Mouse (Mus musculus): ENCODE results near the gene Gm16368. TPM values are rescaled to one million over a fixed set of nuclear protein-coding genes. Genes with fewer than 3 reads are reported as not detected.
"Not testable (repeated sequence)": the region's sequence is repeated elsewhere in the genome, so short reads cannot be mapped to it uniquely, and the experiment has no call there.

Gm16368 gene
- not detected in 2 replicates for polyA plus RNA-seq (2015; fragmentation: Nextera tagmentation; extraction: Ambion mirVana)

GRCm38 (mm10) chr12:88083397-88083796, at the start of gene Gm16368:
Gm16368 (plus strand) TSS chr12:88083697.
- 85% methylated on average over 1 of the region's 1 CpGs for WGBS
- not testable (repeated sequence) for H3K4me3 ChIP-seq (replicated peaks; ENCODE audit: low read length); ATAC-seq; H3K27ac ChIP-seq (ENCODE audit: low read length); H3K9me3 ChIP-seq (ENCODE audit: control insufficient read depth, low read length); H3K4me1 ChIP-seq (replicated peaks; ENCODE audit: control insufficient read depth, insufficient read depth, low read length); H3K36me3 ChIP-seq (ENCODE audit: control insufficient read depth, insufficient read depth); H3K9ac ChIP-seq (replicated peaks; ENCODE audit: low read depth, low read length); H3K27me3 ChIP-seq (replicated peaks; ENCODE audit: control insufficient read depth, insufficient read depth, low read length); H3K4me2 ChIP-seq (ENCODE audit: low read length)

GRCm38 (mm10) chr12:88039062-88039461, 44.4 kb upstream of the Gm16368 start:
- H3K4me1 ChIP-seq (replicated peaks; ENCODE audit: control insufficient read depth, insufficient read depth, low read length); H3K27ac ChIP-seq (ENCODE audit: low read length); H3K9me3 ChIP-seq (ENCODE audit: control insufficient read depth, low read length); H3K4me3 ChIP-seq (replicated peaks; ENCODE audit: low read length); H3K27me3 ChIP-seq (replicated peaks; ENCODE audit: control insufficient read depth, insufficient read depth, low read length); H3K36me3 ChIP-seq (ENCODE audit: control insufficient read depth, insufficient read depth); ATAC-seq; H3K4me2 ChIP-seq (ENCODE audit: low read length); H3K9ac ChIP-seq (replicated peaks; ENCODE audit: low read depth, low read length): not testable (repeated sequence)

GRCm38 (mm10) chr12:88039703-88040102, 43.8 kb upstream of the Gm16368 start:
- 94% methylated on average over 1 of the region's 1 CpGs for WGBS
- H3K4me1 ChIP-seq (replicated peaks; ENCODE audit: control insufficient read depth, insufficient read depth, low read length); H3K36me3 ChIP-seq (ENCODE audit: control insufficient read depth, insufficient read depth); H3K27ac ChIP-seq (ENCODE audit: low read length); H3K4me2 ChIP-seq (ENCODE audit: low read length); ATAC-seq; H3K9me3 ChIP-seq (ENCODE audit: control insufficient read depth, low read length); H3K9ac ChIP-seq (replicated peaks; ENCODE audit: low read depth, low read length); H3K4me3 ChIP-seq (replicated peaks; ENCODE audit: low read length); H3K27me3 ChIP-seq (replicated peaks; ENCODE audit: control insufficient read depth, insufficient read depth, low read length): not testable (repeated sequence)

- not testable (repeated sequence) for H3K9me3 ChIP-seq (ENCODE audit: control insufficient read depth, low read length); ATAC-seq; H3K4me1 ChIP-seq (replicated peaks; ENCODE audit: control insufficient read depth, insufficient read depth, low read length); H3K4me2 ChIP-seq (ENCODE audit: low read length); H3K27ac ChIP-seq (ENCODE audit: low read length); H3K36me3 ChIP-seq (ENCODE audit: control insufficient read depth, insufficient read depth); H3K9ac ChIP-seq (replicated peaks; ENCODE audit: low read depth, low read length); H3K4me3 ChIP-seq (replicated peaks; ENCODE audit: low read length); H3K27me3 ChIP-seq (replicated peaks; ENCODE audit: control insufficient read depth, insufficient read depth, low read length)
- 55% methylated on average over 1 of the region's 1 CpGs for WGBS
Measured at GRCm38 (mm10) chr12:88045226-88045625, 38.3 kb upstream of the Gm16368 start.

Other genes with a start within 250 kb of the Gm16368 start
- not detected in 2 replicates for gene Gm2001, start 241.4 kb upstream of the Gm16368 start, polyA plus RNA-seq (2015; fragmentation: Nextera tagmentation; extraction: Ambion mirVana)
- not detected in 2 replicates for gene Gm2016, start 209.6 kb upstream of the Gm16368 start, polyA plus RNA-seq (2015; fragmentation: Nextera tagmentation; extraction: Ambion mirVana)
- not detected in 2 replicates for gene Gm2022, start 188.3 kb upstream of the Gm16368 start, polyA plus RNA-seq (2015; fragmentation: Nextera tagmentation; extraction: Ambion mirVana)
- gene Gm2035, start 163.8 kb upstream of the Gm16368 start, polyA plus RNA-seq (2015; fragmentation: Nextera tagmentation; extraction: Ambion mirVana): not detected in 2 replicates
- gene Gm2042, start 129.6 kb upstream of the Gm16368 start, polyA plus RNA-seq (2015; fragmentation: Nextera tagmentation; extraction: Ambion mirVana): not detected in 2 replicates
- gene Gm2075, start 71.8 kb upstream of the Gm16368 start, polyA plus RNA-seq (2015; fragmentation: Nextera tagmentation; extraction: Ambion mirVana): not detected in 2 replicates
- gene Gm6803, start 64.9 kb upstream of the Gm16368 start, polyA plus RNA-seq (2015; fragmentation: Nextera tagmentation; extraction: Ambion mirVana): not detected in 2 replicates
- not detected in 2 replicates for gene Gm2056, start 56.7 kb upstream of the Gm16368 start, polyA plus RNA-seq (2015; fragmentation: Nextera tagmentation; extraction: Ambion mirVana)
- gene Gm10436, start 98.4 kb downstream of the Gm16368 start, polyA plus RNA-seq (2015; fragmentation: Nextera tagmentation; extraction: Ambion mirVana): not detected in 2 replicates
- not detected in 2 replicates for gene Gm8332, start 166.4 kb downstream of the Gm16368 start, polyA plus RNA-seq (2015; fragmentation: Nextera tagmentation; extraction: Ambion mirVana)
- gene Gm5662, start 190.8 kb downstream of the Gm16368 start, polyA plus RNA-seq (2015; fragmentation: Nextera tagmentation; extraction: Ambion mirVana): not detected in 2 replicates
- gene Gm5039, start 240.3 kb downstream of the Gm16368 start, polyA plus RNA-seq (2015; fragmentation: Nextera tagmentation; extraction: Ambion mirVana): not detected in 2 replicates

All from forebrain, embryonic 16.5 days (tissue).